Mouse (Mus musculus) erythroblast, embryonic 14.5 days (primary cell): ENCODE measurements at regions not wholly inside any gene's neighbourhood (a gene's known extent, or its start where the extent isn't known, plus 50 kb on each side); places are given as distances from the start of the nearest gene placed in this dataset.

Experiments
- GATA1 ChIP-seq: IDR thresholded peaks from 2 replicates; pipeline ENCODE4 v1.6.1; 2012; ENCODE audit warnings: low read length, inconsistent platforms, mixed read lengths
- TAL1 ChIP-seq: IDR thresholded peaks from 3 replicates; pipeline ENCODE4 v1.6.1; 2012; ENCODE audit warnings: low read length, inconsistent platforms, mixed read lengths

GRCm38 (mm10) chr4:127812047-127812545 lies 158.7 kb downstream of the CK137956 start:
- TF ChIP-seq TAL1: no peak
- TF ChIP-seq GATA1: no peak
